Mouse (Mus musculus) MEL (cell line): ENCODE measurements around the gene Ccdc32. TPM values are rescaled to one million over a fixed set of nuclear protein-coding genes. Genes with fewer than 3 reads are reported as not detected.

Source experiments
- DNase-seq: peaks from one replicate; pipeline ENCODE4 v3.0.0; 2011; ENCODE audit warnings: low read depth, low spot score
- H3K27ac ChIP-seq: 2 replicates; pipeline ENCODE4 v1.5.1; 2012; ENCODE audit warnings: low read depth, mild to moderate bottlenecking, control low read depth, low read length, moderate library complexity; ENCODE audit not compliant: control insufficient read depth
- H3K27me3 ChIP-seq, 2 experiments: fragments of 150-350 bp in 1 of 2; sonication (generic) in 1 of 2; 2 replicates each; pipeline ENCODE4 v1.6.1; 2012; ENCODE audit warnings: low read length in 2 of 2, mild to moderate bottlenecking in 2 of 2, improper control_type of control experiment in 1 of 2, moderate library complexity in 1 of 2; ENCODE audit not compliant: insufficient read depth in 2 of 2, control insufficient read depth in 1 of 2
- H3K36me3 ChIP-seq, 2 experiments: 2 replicates each; pipeline ENCODE4 v1.6.1; 2012 to 2014; ENCODE audit warnings: low read length in 2 of 2, improper control_type of control experiment in 1 of 2, inconsistent platforms in 1 of 2, mild to moderate bottlenecking in 1 of 2; ENCODE audit not compliant: insufficient read depth in 2 of 2, control insufficient read depth in 1 of 2
- H3K4me1 ChIP-seq, 2 experiments: fragments of 150-350 bp in 1 of 2; sonication (generic) in 1 of 2; 2 replicates each; pipeline ENCODE4 v1.6.1; 2012; ENCODE audit warnings: low read length in 2 of 2, improper control_type of control experiment in 1 of 2, mild to moderate bottlenecking in 1 of 2; ENCODE audit not compliant: insufficient read depth in 2 of 2, control insufficient read depth in 1 of 2
- H3K4me3 ChIP-seq, 2 experiments: fragments of 150-350 bp in 1 of 2; sonication (generic) in 1 of 2; 2 replicates each; pipeline ENCODE4 v1.5.1; 2012; ENCODE audit warnings: low read depth in 2 of 2, low read length in 2 of 2, mild to moderate bottlenecking in 2 of 2, moderate library complexity in 2 of 2, control low read depth in 1 of 2, improper control_type of control experiment in 1 of 2; ENCODE audit not compliant: control insufficient read depth in 1 of 2, insufficient read depth in 1 of 2
- H3K79me2 ChIP-seq: 2 replicates; pipeline ENCODE4 v1.6.1; 2012; ENCODE audit warnings: mild to moderate bottlenecking, low read length, moderate library complexity; ENCODE audit not compliant: control insufficient read depth, poor library complexity, insufficient read depth
- H3K9ac ChIP-seq: 2 replicates; pipeline ENCODE4 v1.6.1; 2012; ENCODE audit warnings: low read depth, mild to moderate bottlenecking, control low read depth, low read length, moderate library complexity; ENCODE audit not compliant: control insufficient read depth, poor library complexity, severe bottlenecking
- H3K9me3 ChIP-seq: fragments of 150-350 bp; sonication (generic); replicated peaks from 2 replicates; pipeline ENCODE4 v1.6.1; 2012; ENCODE audit warnings: mild to moderate bottlenecking, low read length, improper control_type of control experiment, moderate library complexity; ENCODE audit not compliant: insufficient read depth
- BHLHE40 ChIP-seq: IDR thresholded peaks from 2 replicates; pipeline ENCODE4 v1.6.1; 2012; ENCODE audit warnings: low read depth, mild to moderate bottlenecking, inconsistent platforms, low read length, improper control_type of control experiment, borderline replicate concordance
- CHD1 ChIP-seq: IDR thresholded peaks from 2 replicates; pipeline ENCODE4 v1.6.1; 2012; ENCODE audit warnings: low read depth, mild to moderate bottlenecking, inconsistent platforms, low read length, improper control_type of control experiment
- CHD2 ChIP-seq: IDR thresholded peaks from 2 replicates; pipeline ENCODE4 v1.6.1; 2011; ENCODE audit warnings: low read length, improper control_type of control experiment
- CTCF ChIP-seq, 3 experiments: IDR thresholded peaks in 2 of 3; conservative IDR thresholded peaks in 1 of 3; 2 replicates each; pipeline ENCODE4 v1.5.1; 2011 to 2012; ENCODE audit warnings: low read length in 3 of 3, low read depth in 2 of 3, mild to moderate bottlenecking in 2 of 3, improper control_type of control experiment in 1 of 3, inconsistent platforms in 1 of 3, mixed read lengths in 1 of 3, moderate library complexity in 1 of 3; ENCODE audit not compliant: control insufficient read depth in 1 of 3, insufficient read depth in 1 of 3, poor library complexity in 1 of 3, severe bottlenecking in 1 of 3
- E2F4 ChIP-seq: IDR thresholded peaks from 2 replicates; pipeline ENCODE4 v1.6.1; 2011; ENCODE audit warnings: low read depth, low read length, improper control_type of control experiment, borderline replicate concordance
- ELF1 ChIP-seq: IDR thresholded peaks from 2 replicates; pipeline ENCODE4 v1.6.1; 2014; ENCODE audit warnings: low read depth, mild to moderate bottlenecking, inconsistent platforms, low read length, improper control_type of control experiment, moderate library complexity
- ETS1 ChIP-seq: IDR thresholded peaks from 2 replicates; pipeline ENCODE4 v1.6.1; 2012; ENCODE audit warnings: low read depth, mild to moderate bottlenecking, inconsistent platforms, low read length, improper control_type of control experiment, moderate library complexity
- GABPA ChIP-seq: IDR thresholded peaks from 2 replicates; pipeline ENCODE4 v1.6.1; 2012; ENCODE audit warnings: low read depth, mild to moderate bottlenecking, inconsistent platforms, low read length, improper control_type of control experiment, moderate library complexity
- HCFC1 ChIP-seq: IDR thresholded peaks from 2 replicates; pipeline ENCODE4 v1.6.1; 2012; ENCODE audit warnings: low read depth, mild to moderate bottlenecking, inconsistent platforms, low read length, improper control_type of control experiment, moderate library complexity
- JUND ChIP-seq: IDR thresholded peaks from 2 replicates; pipeline ENCODE4 v1.6.1; 2011; ENCODE audit warnings: low read depth, mild to moderate bottlenecking, improper control_type of control experiment, low read length
- KAT2A ChIP-seq: conservative IDR thresholded peaks from 2 replicates; pipeline ENCODE4 v1.6.1; 2012; ENCODE audit warnings: low read depth, low read length, improper control_type of control experiment, inconsistent platforms
- MAX ChIP-seq: IDR thresholded peaks from 2 replicates; pipeline ENCODE4 v1.6.1; 2011; ENCODE audit warnings: low read length, improper control_type of control experiment
- MAZ ChIP-seq: IDR thresholded peaks from 2 replicates; pipeline ENCODE4 v1.6.1; 2012; ENCODE audit warnings: low read depth, mild to moderate bottlenecking, inconsistent platforms, low read length, improper control_type of control experiment
- MEF2A ChIP-seq: IDR thresholded peaks from 2 replicates; pipeline ENCODE4 v1.6.1; 2014; ENCODE audit warnings: low read depth, mild to moderate bottlenecking, inconsistent platforms, low read length, improper control_type of control experiment; ENCODE audit not compliant: poor library complexity, insufficient replicate concordance, severe bottlenecking; ENCODE audit errors: extremely low read depth
- MXI1 ChIP-seq: IDR thresholded peaks from 2 replicates; pipeline ENCODE4 v1.6.1; 2011; ENCODE audit warnings: mild to moderate bottlenecking, low read depth, low read length, improper control_type of control experiment
- MYB ChIP-seq: IDR thresholded peaks from 2 replicates; pipeline ENCODE4 v1.6.1; 2011; ENCODE audit warnings: mild to moderate bottlenecking, low read depth, low read length, improper control_type of control experiment
- MYC ChIP-seq: IDR thresholded peaks from 2 replicates; pipeline ENCODE4 v1.6.1; 2011; ENCODE audit warnings: low read depth, mild to moderate bottlenecking, low read length, improper control_type of control experiment, moderate library complexity
- NELFE ChIP-seq: IDR thresholded peaks from 2 replicates; pipeline ENCODE4 v1.6.1; 2011; ENCODE audit warnings: low read depth, low read length, improper control_type of control experiment
- NRF1 ChIP-seq: IDR thresholded peaks from 2 replicates; pipeline ENCODE4 v1.6.1; 2014; ENCODE audit warnings: low read depth, mild to moderate bottlenecking, inconsistent platforms, low read length, improper control_type of control experiment, moderate library complexity; ENCODE audit not compliant: poor library complexity, insufficient read depth, severe bottlenecking
- POLR2A ChIP-seq, 2 experiments: IDR thresholded peaks; 2 replicates each; pipeline ENCODE4 v1.6.1; 2011 to 2012; ENCODE audit warnings: low read length in 2 of 2, mild to moderate bottlenecking in 2 of 2, control low read depth in 1 of 2, improper control_type of control experiment in 1 of 2, low read depth in 1 of 2, moderate library complexity in 1 of 2; ENCODE audit not compliant: control insufficient read depth in 1 of 2, insufficient read depth in 1 of 2, poor library complexity in 1 of 2
- POLR2AphosphoS2 ChIP-seq: IDR thresholded peaks from 2 replicates; pipeline ENCODE4 v1.6.1; 2011; ENCODE audit warnings: low read length, improper control_type of control experiment
- POLR2AphosphoS5 ChIP-seq: IDR thresholded peaks from 2 replicates; pipeline ENCODE4 v1.6.1; 2012; ENCODE audit warnings: low read depth, borderline replicate concordance, mild to moderate bottlenecking, inconsistent platforms, low read length, moderate library complexity, mixed read lengths
- RAD21 ChIP-seq: IDR thresholded peaks from 2 replicates; pipeline ENCODE4 v1.6.1; 2011; ENCODE audit warnings: mild to moderate bottlenecking, low read depth, low read length, improper control_type of control experiment
- RCOR1 ChIP-seq: IDR thresholded peaks from 2 replicates; pipeline ENCODE4 v1.6.1; 2012; ENCODE audit warnings: low read depth, mild to moderate bottlenecking, inconsistent platforms, low read length, improper control_type of control experiment
- SIN3A ChIP-seq: IDR thresholded peaks from 2 replicates; pipeline ENCODE4 v1.6.1; 2012; ENCODE audit warnings: low read length, improper control_type of control experiment, inconsistent platforms
- SMC3 ChIP-seq: IDR thresholded peaks from 2 replicates; pipeline ENCODE4 v1.6.1; 2011; ENCODE audit warnings: low read depth, low read length, improper control_type of control experiment
- TAL1 ChIP-seq: IDR thresholded peaks from 2 replicates; pipeline ENCODE4 v1.6.1; 2012; ENCODE audit warnings: mild to moderate bottlenecking, inconsistent platforms, low read length, moderate library complexity, mixed read lengths
- TBP ChIP-seq: IDR thresholded peaks from 2 replicates; pipeline ENCODE4 v1.8.0; 2011; ENCODE audit warnings: low read depth, low read length, improper control_type of control experiment
- TCF12 ChIP-seq: IDR thresholded peaks from 2 replicates; pipeline ENCODE4 v1.6.1; 2014; ENCODE audit warnings: low read depth, mild to moderate bottlenecking, inconsistent platforms, low read length, improper control_type of control experiment, moderate library complexity
- UBTF ChIP-seq: IDR thresholded peaks from 2 replicates; pipeline ENCODE4 v1.6.1; 2012; ENCODE audit warnings: low read depth, mild to moderate bottlenecking, inconsistent platforms, low read length, improper control_type of control experiment, moderate library complexity, borderline replicate concordance; ENCODE audit not compliant: insufficient read depth
- USF1 ChIP-seq: IDR thresholded peaks from 2 replicates; pipeline ENCODE4 v1.6.1; 2014; ENCODE audit warnings: low read depth, mild to moderate bottlenecking, inconsistent platforms, low read length, improper control_type of control experiment, moderate library complexity
- USF2 ChIP-seq, 2 experiments: IDR thresholded peaks; 2 replicates each; pipeline ENCODE4 v1.6.1; 2011 to 2012; ENCODE audit warnings: improper control_type of control experiment in 2 of 2, low read length in 2 of 2, borderline replicate concordance in 1 of 2, inconsistent platforms in 1 of 2, low read depth in 1 of 2, mild to moderate bottlenecking in 1 of 2; ENCODE audit not compliant: insufficient read depth in 1 of 2
- ZC3H11A ChIP-seq: IDR thresholded peaks from 2 replicates; pipeline ENCODE4 v1.6.1; 2012; ENCODE audit warnings: low read depth, mild to moderate bottlenecking, inconsistent platforms, low read length, improper control_type of control experiment
- ZKSCAN1 ChIP-seq: IDR thresholded peaks from 2 replicates; pipeline ENCODE4 v1.6.1; 2012; ENCODE audit warnings: low read depth, mild to moderate bottlenecking, inconsistent platforms, low read length, improper control_type of control experiment, moderate library complexity
- ZMIZ1 ChIP-seq: IDR thresholded peaks from 2 replicates; pipeline ENCODE4 v1.6.1; 2012; ENCODE audit warnings: low read depth, mild to moderate bottlenecking, inconsistent platforms, low read length, improper control_type of control experiment, moderate library complexity
- ZNF384 ChIP-seq: IDR thresholded peaks from 2 replicates; pipeline ENCODE4 v1.6.1; 2012; ENCODE audit warnings: low read depth, mild to moderate bottlenecking, inconsistent platforms, low read length, improper control_type of control experiment
- polyA plus RNA-seq, 2 experiments: library from polyadenylated mRNA; stranded (reverse) in 1 of 2; unstranded in 1 of 2; fragments of >175 nt in 1 of 2; fragments of >200 nt in 1 of 2; gene quantifications; 2 replicates each; pipeline versions ENCODE4 v1.2.1 to v1.2.4; 2012; ENCODE audit warnings: low replicate concordance in 2 of 2, low read depth in 1 of 2; ENCODE audit not compliant: insufficient read length in 2 of 2, insufficient read depth in 1 of 2, missing spikeins in 1 of 2
- total RNA-seq: library from RNA; depleted of rRNA; stranded (reverse); fragments of 300-350 nt; gene quantifications from 2 replicates; pipeline ENCODE4 v1.2.3, GENCODE M21; 2012

Gene Ccdc32
- total and polyA plus RNA-seq, 3 experiments, result 15.0 to 18.7 TPM; not detected in 1

DNA sequence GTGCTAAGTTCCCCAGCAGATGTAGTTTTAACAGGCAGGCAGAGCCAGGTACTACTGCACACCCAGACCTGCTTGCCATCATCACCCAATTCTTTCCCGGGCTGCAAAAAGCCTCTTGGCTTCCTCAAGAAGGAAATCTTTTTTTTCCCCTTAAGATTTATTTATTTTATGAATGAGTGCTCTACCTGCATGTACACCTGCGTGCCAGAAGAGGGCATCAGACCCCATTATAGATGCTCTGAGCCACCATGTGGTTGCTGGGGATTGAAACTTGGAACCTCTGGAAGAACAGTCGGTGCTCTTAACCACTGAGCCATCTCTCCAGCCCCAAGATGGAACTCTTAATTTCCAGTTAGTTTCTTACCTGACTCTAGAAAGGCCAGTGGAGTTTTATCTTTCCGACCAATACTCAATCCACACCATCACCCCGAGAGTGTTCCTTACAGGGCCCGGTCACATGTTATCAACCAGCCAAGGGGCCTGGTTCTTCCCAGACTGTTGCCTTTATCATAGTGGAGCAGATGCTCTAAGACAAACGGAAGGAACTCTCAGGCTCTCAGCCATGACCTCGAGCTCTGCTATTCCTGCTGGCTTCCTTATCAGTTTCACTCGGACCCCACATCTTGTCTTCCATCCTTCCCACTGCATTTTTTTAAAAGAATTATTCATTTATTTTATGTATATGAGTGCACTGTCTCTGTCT, 4.5 kb downstream of the Ccdc32 start:
- Histone ChIP-seq H3K9me3 (no peaks in the 10 kb centered on the region), H3K4me3 (peak overlapping the region in 1 of 2 experiments; percentile 10; a peak in 1 of 4 replicates), H3K36me3 (peaks cover 0 to 36% of the 10 kb centered on the region in 2 experiments), H3K4me1 (peaks cover 7 to 23% of the 10 kb centered on the region in 2 experiments), H3K27ac (peak overlapping the region; percentile 95), H3K9ac (peak overlapping the region; percentile 39), H3K79me2 (peaks cover 7% of the 10 kb centered on the region), H3K27me3 (no peaks in the 10 kb centered on the region)
- peak; percentile 91 for DNase-seq
- TF ChIP-seq RCOR1 (peak; percentile 61; the same call in 1 of the 2 replicates), MXI1 (no peak; the same call in 1 of the 2 replicates), TCF12 (peak; percentile 92), MEF2A (no peak), TAL1 (peak; percentile 95), SMC3 (no peak), ELF1 (no peak), USF2 (IDR thresholded peaks at IDR 0.05; ENCODE audit: borderline replicate concordance in 1 of 2, insufficient read depth in 1 of 2, low read depth in 1 of 2, low read length in 2 of 2) (peak; percentile 32 to 61; a peak in 1 of 4 replicates), NELFE (no peak), GABPA (no peak), MYB (peak; percentile 85), ZC3H11A (no peak), POLR2AphosphoS5 (no peak), JUND (no peak), MAZ (no peak), POLR2AphosphoS2 (no peak), HCFC1 (no peak), E2F4 (no peak), POLR2A (IDR thresholded peaks at IDR 0.05; ENCODE audit: control insufficient read depth in 1 of 2, insufficient read depth in 1 of 2, low read depth in 1 of 2, low read length in 2 of 2, poor library complexity in 1 of 2) (no peak), ETS1 (peak; percentile 83), ZKSCAN1 (no peak), CHD2 (no peak), KAT2A (no peak), TBP (no peak), USF1 (peak; percentile 93), CTCF (IDR thresholded peaks at IDR 0.05 in 2 of 3, conservative IDR thresholded peaks at IDR 0.05 in 1 of 3; ENCODE audit: control insufficient read depth in 1 of 3, insufficient read depth in 1 of 3, low read depth in 2 of 3, low read length in 3 of 3, poor library complexity in 1 of 3, severe bottlenecking in 1 of 3) (peak in 2 of 3 experiments; percentile 18 to 21; a peak in 1 of 6 replicates), MAX (peak; percentile 88), RAD21 (no peak), BHLHE40 (peak; percentile 88; the same call in 1 of the 2 replicates), NRF1 (no peak), ZNF384 (peak; percentile 84), MYC (0 out of 2 replicates have a peak, but pooled peaks have one; percentile 14), UBTF (no peak), SIN3A (peak; percentile 71), CHD1 (no peak), ZMIZ1 (no peak)
